Mouse (Mus musculus) CH12.LX (cell line): ENCODE measurements at regions not wholly inside any gene's neighbourhood (a gene's known extent, or its start where the extent isn't known, plus 50 kb on each side); places are given as distances from the start of the nearest gene placed in this dataset.

Experiments used
- DNase-seq: peaks from one replicate; pipeline ENCODE4 v3.0.0-alpha.2; 2013; ENCODE audit errors: extremely low read depth
- H3K27ac ChIP-seq: 2 replicates; pipeline ENCODE4 v1.5.1; 2012; ENCODE audit warnings: low read depth, mild to moderate bottlenecking, control low read depth, moderate library complexity; ENCODE audit not compliant: insufficient read depth
- H3K27me3 ChIP-seq: replicated peaks from 2 replicates; pipeline ENCODE3; 2012; ENCODE audit warnings: inconsistent platforms
- H3K36me3 ChIP-seq, 2 experiments: replicated peaks in 1 of 2; 2 replicates each; pipeline versions ENCODE3 to v1.6.1; 2012; ENCODE audit warnings: inconsistent platforms in 1 of 2, low read length in 1 of 2, mild to moderate bottlenecking in 1 of 2, mixed read lengths in 1 of 2, moderate library complexity in 1 of 2; ENCODE audit not compliant: control insufficient read depth in 1 of 2, insufficient read depth in 1 of 2
- H3K4me1 ChIP-seq, 2 experiments: 2 replicates each; pipeline ENCODE4 v1.6.1; 2012; ENCODE audit warnings: inconsistent platforms in 1 of 2, moderate library complexity in 1 of 2; ENCODE audit not compliant: insufficient read depth in 2 of 2, control insufficient read depth in 1 of 2
- H3K4me2 ChIP-seq: 2 replicates; pipeline ENCODE4 v1.6.1; 2012; ENCODE audit warnings: low read depth, mild to moderate bottlenecking, control low read depth; ENCODE audit not compliant: poor library complexity, insufficient read depth, severe bottlenecking
- H3K4me3 ChIP-seq, 3 experiments: fragments of 150-350 bp in 1 of 3; sonication (generic) in 1 of 3; replicated peaks in 1 of 3; 2 replicates each; pipeline versions ENCODE3 to v1.5.1; 2011 to 2012; ENCODE audit warnings: low read depth in 2 of 3, low read length in 2 of 3, mild to moderate bottlenecking in 2 of 3, moderate library complexity in 2 of 3, control low read depth in 1 of 3, improper control_type of control experiment in 1 of 3, inconsistent platforms in 1 of 3, mixed read lengths in 1 of 3; ENCODE audit not compliant: poor library complexity in 1 of 3
- H3K79me2 ChIP-seq: replicated peaks from 2 replicates; pipeline ENCODE4 v1.6.1; 2012; ENCODE audit warnings: mild to moderate bottlenecking, moderate library complexity; ENCODE audit not compliant: control insufficient read depth, poor library complexity, insufficient read depth, severe bottlenecking; ENCODE audit errors: extremely low read depth
- H3K9ac ChIP-seq: 2 replicates; pipeline ENCODE4 v1.6.1; 2012; ENCODE audit warnings: low read depth, mild to moderate bottlenecking, control low read depth, moderate library complexity; ENCODE audit not compliant: insufficient read depth
- H3K9me3 ChIP-seq: replicated peaks from 2 replicates; pipeline ENCODE3; 2012; ENCODE audit warnings: low read length, inconsistent platforms, mixed read lengths
- CHD1 ChIP-seq: IDR thresholded peaks from 2 replicates; pipeline ENCODE4 v1.6.1; 2012; ENCODE audit warnings: low read depth, low read length, improper control_type of control experiment, inconsistent platforms
- CHD2 ChIP-seq: IDR thresholded peaks from 2 replicates; pipeline ENCODE4 v1.6.1; 2011; ENCODE audit warnings: low read length, improper control_type of control experiment
- ETS1 ChIP-seq: conservative IDR thresholded peaks from 2 replicates; pipeline ENCODE4 v1.6.1; 2012; ENCODE audit warnings: low read depth, mild to moderate bottlenecking, inconsistent platforms, low read length, improper control_type of control experiment, moderate library complexity
- JUN ChIP-seq: IDR thresholded peaks from 2 replicates; pipeline ENCODE4 v1.6.1; 2011; ENCODE audit warnings: low read depth, mild to moderate bottlenecking, low read length, improper control_type of control experiment, moderate library complexity; ENCODE audit not compliant: insufficient read depth
- MAFK ChIP-seq: IDR thresholded peaks from 2 replicates; pipeline ENCODE4 v1.6.1; 2011; ENCODE audit warnings: low read length, improper control_type of control experiment; ENCODE audit not compliant: insufficient replicate concordance
- MAX ChIP-seq: IDR thresholded peaks from 2 replicates; pipeline ENCODE4 v1.6.1; 2011; ENCODE audit warnings: low read length, improper control_type of control experiment
- MXI1 ChIP-seq: IDR thresholded peaks from 2 replicates; pipeline ENCODE4 v1.6.1; 2011; ENCODE audit warnings: mild to moderate bottlenecking, low read depth, low read length, improper control_type of control experiment
- NELFE ChIP-seq: IDR thresholded peaks from 2 replicates; pipeline ENCODE4 v1.6.1; 2011; ENCODE audit warnings: low read depth, low read length, improper control_type of control experiment
- PAX5 ChIP-seq: IDR thresholded peaks from 2 replicates; pipeline ENCODE4 v1.6.1; 2012; ENCODE audit warnings: low read length, inconsistent platforms, mixed read lengths
- POLR2A ChIP-seq: IDR thresholded peaks from 2 replicates; pipeline ENCODE4 v1.6.1; 2011; ENCODE audit warnings: low read depth, mild to moderate bottlenecking, improper control_type of control experiment, low read length
- POLR2AphosphoS2 ChIP-seq: IDR thresholded peaks from 2 replicates; pipeline ENCODE4 v1.6.1; 2011; ENCODE audit warnings: low read depth, low read length, improper control_type of control experiment
- RAD21 ChIP-seq: IDR thresholded peaks from 2 replicates; pipeline ENCODE4 v1.6.1; 2011; ENCODE audit warnings: low read depth, mild to moderate bottlenecking, low read length, improper control_type of control experiment, moderate library complexity
- SIN3A ChIP-seq: IDR thresholded peaks from 2 replicates; pipeline ENCODE4 v1.6.1; 2012; ENCODE audit warnings: low read length, improper control_type of control experiment, inconsistent platforms
- TBP ChIP-seq: conservative IDR thresholded peaks from 2 replicates; pipeline ENCODE4 v1.6.1; 2011; ENCODE audit warnings: low read depth, low read length, improper control_type of control experiment
- USF1 ChIP-seq: IDR thresholded peaks from 2 replicates; pipeline ENCODE4 v1.6.1; 2014; ENCODE audit warnings: low read depth, mild to moderate bottlenecking, inconsistent platforms, low read length, improper control_type of control experiment
- ZKSCAN1 ChIP-seq: IDR thresholded peaks from 2 replicates; pipeline ENCODE4 v1.6.1; 2012; ENCODE audit warnings: low read depth, inconsistent platforms, low read length, improper control_type of control experiment, borderline replicate concordance
- ZMIZ1 ChIP-seq: IDR thresholded peaks from 2 replicates; pipeline ENCODE4 v1.6.1; 2012; ENCODE audit warnings: low read depth, mild to moderate bottlenecking, inconsistent platforms, low read length, improper control_type of control experiment
- dilution Hi-C: fragments of 300-500 bp; cut with MboI; formaldehyde crosslinking; loops from 2 replicates; pipeline ENCODE4 v1.14.3; 2020; ENCODE audit warnings: low sequenced_read_pairs; ENCODE audit not compliant: extremely low pct_unique_long_range_greater_than_20kb, extremely low pct_ligation_motif_present
- in situ Hi-C: fragments of 300-500 bp; cut with MboI; formaldehyde crosslinking; loops from 3 replicates; pipeline ENCODE4 v1.14.3; 2019; ENCODE audit warnings: low sequenced_read_pairs, low pct_ligation_motif_present, low pct_unique_long_range_greater_than_20kb, mixed read lengths

GRCm38 (mm10) chr1:35331602-35332339 is 482.0 kb downstream of the Plekhb2 start:
- TF ChIP-seq CHD1, result no peak
- TF ChIP-seq CHD2, result no peak
- TF ChIP-seq JUN, result no peak
- no peak for TF ChIP-seq PAX5
- TF ChIP-seq USF1, result no peak
- no peak for TF ChIP-seq POLR2A
- TF ChIP-seq RAD21, result no peak
- TF ChIP-seq ZMIZ1, result no peak
- no peak for TF ChIP-seq NELFE
- no peak for TF ChIP-seq POLR2AphosphoS2
- DNase-seq, result no peak
- H3K4me1 ChIP-seq, result peaks cover 0 to 7% of the 10 kb centered on the region in 2 experiments; a peak in 1 of 4 replicates
- H3K9ac ChIP-seq, result no peak overlapping the region
- H3K9me3 ChIP-seq, result no peaks in the 10 kb centered on the region
- H3K4me3 ChIP-seq, result no peak overlapping the region
- no peaks in the 10 kb centered on the region for H3K27me3 ChIP-seq
- in situ Hi-C loops, result no loop called here
- no peaks in the 10 kb centered on the region for H3K79me2 ChIP-seq
- H3K36me3 ChIP-seq, result no peaks in the 10 kb centered on the region
- dilution Hi-C loops, result no loop called here
- no peak overlapping the region for H3K27ac ChIP-seq
- no peak overlapping the region for H3K4me2 ChIP-seq

DNA sequence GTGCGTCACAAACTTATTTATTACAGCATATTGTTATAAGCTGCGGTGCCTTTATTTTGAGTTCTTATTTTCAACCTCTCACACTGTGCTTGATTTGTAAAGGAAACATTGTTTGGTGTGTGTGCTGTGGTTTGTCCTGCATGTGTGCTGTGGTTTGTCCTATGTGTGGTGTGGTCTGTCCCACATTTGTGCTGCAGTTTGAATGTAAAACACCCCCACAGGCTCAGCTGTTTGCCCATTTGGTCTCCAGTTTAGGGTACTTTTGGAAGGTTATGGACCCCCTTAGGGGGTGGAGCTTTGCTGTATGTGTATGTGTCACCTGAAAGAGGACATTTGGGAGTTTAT is 482.5 kb downstream of the Plekhb2 start:
- no peak overlapping the region for H3K4me2 ChIP-seq
- no peak overlapping the region for H3K9ac ChIP-seq
- dilution Hi-C loops, result no loop called here
- no peaks in the 10 kb centered on the region for H3K27me3 ChIP-seq
- H3K36me3 ChIP-seq, result no peaks in the 10 kb centered on the region
- no peak for DNase-seq
- no peak overlapping the region for H3K4me3 ChIP-seq
- H3K9me3 ChIP-seq, result no peaks in the 10 kb centered on the region
- H3K27ac ChIP-seq, result no peak overlapping the region
- H3K4me1 ChIP-seq, result peaks cover 0 to 7% of the 10 kb centered on the region in 2 experiments; a peak in 1 of 4 replicates
- in situ Hi-C loops, result no loop called here
- H3K79me2 ChIP-seq, result no peaks in the 10 kb centered on the region
- no peak for TF ChIP-seq MXI1
- TF ChIP-seq MAFK, result no peak
- TF ChIP-seq RAD21, result no peak
- TF ChIP-seq MAX, result no peak
- no peak for TF ChIP-seq CHD2
- TF ChIP-seq ZKSCAN1, result no peak
- TF ChIP-seq ETS1, result no peak
- no peak for TF ChIP-seq SIN3A
- no peak for TF ChIP-seq TBP
- TF ChIP-seq PAX5, result no peak
- TF ChIP-seq, all 38 proteins: peak for 0
